Comparison of ENCODE assay signal across 8 mouse cellular contexts in the genomic region with DNA sequence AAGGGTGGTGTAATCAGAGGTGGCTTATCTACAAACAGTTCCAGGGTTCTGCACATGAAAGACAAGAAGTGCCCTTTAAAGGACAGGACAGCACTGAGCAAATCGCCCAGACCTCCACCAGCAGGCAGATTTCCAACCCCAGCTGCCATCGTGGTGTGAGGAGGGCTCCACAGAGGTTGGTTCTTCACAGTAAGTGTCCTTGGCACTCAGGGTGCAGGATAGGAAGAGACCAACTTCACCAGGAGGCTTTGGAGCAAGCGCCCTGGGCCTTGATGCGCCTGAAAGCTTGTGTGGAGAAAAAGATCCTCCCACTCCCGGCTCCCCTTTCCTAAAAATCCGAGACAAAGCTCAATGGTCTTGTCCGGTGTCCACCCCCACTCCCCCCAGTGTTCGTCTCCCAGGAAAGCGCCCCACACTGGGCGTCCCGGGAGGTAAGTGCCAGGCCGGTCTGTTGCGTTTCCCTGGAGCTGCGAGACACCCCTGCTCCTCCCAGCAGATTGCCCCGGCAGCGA. TPM values are rescaled to one million over a fixed set of nuclear protein-coding genes. Genes with fewer than 3 reads are reported as not detected.
A peak's percentile ranks its signal among the peaks of the same experiment; 100 is the strongest.
DNase-seq lines count a peak whose midpoint lies in the region; ATAC-seq and TF ChIP-seq lines count a peak whose summit lies in the region.

No protein-coding gene starts in this region.

- peak overlapping the region; percentile 41 for H3K4me3 ChIP-seq in left cerebral cortex, adult 2 months
- H3K4me3 ChIP-seq in forebrain, embryonic 10.5 days = peak overlapping the region; percentile 59
- peak overlapping the region; percentile 48 for H3K4me3 ChIP-seq in hindbrain, embryonic 11.5 days (ENCODE audit: low read depth, low read length)
- peak overlapping the region; percentile 80 for H3K4me3 ChIP-seq in lung, adult 2 months (replicated peaks; ENCODE audit: extremely low read depth, low read depth, low read length)

- no peaks in the 10 kb centered on the region for H3K9me3 ChIP-seq in forebrain, embryonic 10.5 days
- H3K9me3 ChIP-seq in hindbrain, embryonic 11.5 days (ENCODE audit: control insufficient read depth, low read length) = no peaks in the 10 kb centered on the region

- H3K27ac ChIP-seq in left cerebral cortex, adult 2 months = peak overlapping the region; percentile 59
- peak overlapping the region; percentile 82 for H3K27ac ChIP-seq in forebrain, embryonic 10.5 days
- peak overlapping the region; percentile 54 for H3K27ac ChIP-seq in hindbrain, embryonic 11.5 days (ENCODE audit: low read depth, low read length)

- peaks cover 17% of the 10 kb centered on the region for H3K4me1 ChIP-seq in forebrain, embryonic 10.5 days
- H3K4me1 ChIP-seq in hindbrain, embryonic 11.5 days (replicated peaks; ENCODE audit: control insufficient read depth, insufficient read depth, low read length) = peaks cover 5% of the 10 kb centered on the region; the same call in 1 of the 2 replicates
- no peaks in the 10 kb centered on the region; the same call in 1 of the 2 replicates for H3K4me1 ChIP-seq in lung, adult 2 months (ENCODE audit: control insufficient read depth, insufficient read depth, low read length)

- peaks cover 4% of the 10 kb centered on the region; the same call in 1 of the 2 replicates for H3K36me3 ChIP-seq in forebrain, embryonic 10.5 days (replicated peaks)
- no peaks in the 10 kb centered on the region for H3K36me3 ChIP-seq in hindbrain, embryonic 11.5 days (ENCODE audit: control insufficient read depth, insufficient read depth, low read length)

- under 1% methylated on average over 16 of the region's 16 CpGs for WGBS in forebrain, embryonic 10.5 days
- WGBS in hindbrain, embryonic 11.5 days = 0% methylated on average over 16 of the region's 16 CpGs
- 5% methylated on average over 16 of the region's 16 CpGs for WGBS in lung, adult 2 months

- H3K9ac ChIP-seq in hindbrain, embryonic 11.5 days (ENCODE audit: low read depth, low read length) = peak overlapping the region; percentile 68

- intact Hi-C loops in left cerebral cortex, adult 2 months (cut with DNase I) = no loop called here
- intact Hi-C loops in left cerebral cortex, postnatal 4 days (cut with DNase I) = loop anchor here (5.0 kb wide), 1 partner anchor 91 kb away; no protein-coding TSS in a partner anchor

- H3K27me3 ChIP-seq in forebrain, embryonic 10.5 days (ENCODE audit: poor library complexity, severe bottlenecking) = peaks cover 9% of the 10 kb centered on the region; the same call in 1 of the 2 replicates
- H3K27me3 ChIP-seq in hindbrain, embryonic 11.5 days (ENCODE audit: control insufficient read depth, insufficient read depth, low read length) = no peaks in the 10 kb centered on the region

- no peak for DNase-seq in left cerebral cortex, adult 2 months (ENCODE audit: extremely low spot score in 1 of 2, low spot score in 2 of 2)
- no peak for DNase-seq in left cerebral cortex, postnatal 4 days
- DNase-seq in forebrain, embryonic 10.5 days (ENCODE audit: extremely low spot score, low spot score) = peak; percentile 62
- peak; percentile 65 for DNase-seq in hindbrain, embryonic 11.5 days (ENCODE audit: low spot score)
- no peak for DNase-seq in lung, adult 2 months
- peak; percentile 26 for DNase-seq in retina, embryonic 14.5 days (ENCODE audit: low spot score)
- no peak for DNase-seq in frontal cortex, postnatal 10 days (ENCODE audit: low spot score in 2 of 2)
- DNase-seq in layer of hippocampus, adult 9-11 months = no peak

- TF ChIP-seq CTCF in left cerebral cortex, adult 2 months (IDR thresholded peaks at IDR 0.05) = no peak
- no peak for TF ChIP-seq CTCF in lung, adult 2 months (IDR thresholded peaks at IDR 0.05; ENCODE audit: insufficient read depth, low read length)

- H3K4me2 ChIP-seq in hindbrain, embryonic 11.5 days (replicated peaks; ENCODE audit: low read depth, low read length) = peak overlapping the region; percentile 71

- peak; percentile 80 for ATAC-seq in hindbrain, embryonic 11.5 days (ENCODE audit: low FRiP score)

- TF ChIP-seq POLR2A in lung, adult 2 months (IDR thresholded peaks at IDR 0.05; ENCODE audit: borderline replicate concordance, extremely low read depth, low read depth, low read length) = no peak

RNA-seq across cellular contexts. Expression of a gene that starts 0.7 kb away (rescaled TPM):
- 1 to 10 TPM; 2.8 to 3.5 TPM for total RNA-seq in left cerebral cortex, adult 2 months (2021)
- 1 to 10 TPM; 5.5 to 6.0 TPM for total RNA-seq in left cerebral cortex, postnatal 4 days (2021)
- 19.8 and 21.5 TPM in 2 replicates for polyA plus RNA-seq in forebrain, embryonic 10.5 days (2016; fragmentation: Nextera tagmentation; extraction: Ambion mirVana)
- polyA plus RNA-seq in hindbrain, embryonic 11.5 days (2014; fragmentation: Nextera tagmentation; extraction: Ambion mirVana) = 17.3 and 23.9 TPM in 2 replicates
- 35.5 and 50.1 TPM in 2 replicates for polyA plus RNA-seq in lung, adult 2 months (2012; rRNA removed)

Comparison
In these comparisons a context has a peak if more than half of its experiments do, and no peak if none do; other contexts are left out.
1. DNase-seq: peak in forebrain, embryonic 10.5 days (single experiment), hindbrain, embryonic 11.5 days (single experiment) and retina, embryonic 14.5 days (single experiment); none in left cerebral cortex, adult 2 months (0 of 2), left cerebral cortex, postnatal 4 days (single experiment), lung, adult 2 months (single experiment), frontal cortex, postnatal 10 days (0 of 2) and layer of hippocampus, adult 9-11 months (single experiment).
2. Peak in every context shown above with its lines, with median percentiles within 50 percentile points of each other: H3K27ac ChIP-seq and H3K4me3 ChIP-seq.